Mouse (Mus musculus): ENCODE data around the gene Sertad1.

Gene Sertad1

DNA sequence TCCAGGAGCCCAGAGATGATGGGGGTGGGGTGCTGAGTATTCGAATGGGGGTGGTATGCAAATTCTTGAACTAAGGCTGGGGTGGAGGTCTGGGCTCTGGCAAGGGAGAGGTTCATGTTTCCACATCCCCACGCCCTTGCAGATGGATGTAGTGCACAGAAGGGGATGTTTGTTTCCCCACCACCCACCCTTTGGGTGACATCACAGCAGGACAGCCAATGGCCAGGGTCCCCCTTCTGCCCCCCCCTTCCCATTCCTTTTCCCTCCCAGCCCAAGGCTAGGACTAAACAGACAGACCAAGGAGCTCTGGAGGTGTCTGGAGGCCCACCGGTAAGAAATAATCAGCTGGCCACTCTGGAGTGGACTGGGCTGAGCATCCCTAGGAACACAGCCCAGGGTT is 12.3 kb downstream of the Sertad1 start, which contains the start of gene Prx:
TSS of gene Prx (plus strand) at position 289 of the 400 bp plus-strand sequence.
- DNase-seq (ENCODE audit: low read depth) = no peak

DNA sequence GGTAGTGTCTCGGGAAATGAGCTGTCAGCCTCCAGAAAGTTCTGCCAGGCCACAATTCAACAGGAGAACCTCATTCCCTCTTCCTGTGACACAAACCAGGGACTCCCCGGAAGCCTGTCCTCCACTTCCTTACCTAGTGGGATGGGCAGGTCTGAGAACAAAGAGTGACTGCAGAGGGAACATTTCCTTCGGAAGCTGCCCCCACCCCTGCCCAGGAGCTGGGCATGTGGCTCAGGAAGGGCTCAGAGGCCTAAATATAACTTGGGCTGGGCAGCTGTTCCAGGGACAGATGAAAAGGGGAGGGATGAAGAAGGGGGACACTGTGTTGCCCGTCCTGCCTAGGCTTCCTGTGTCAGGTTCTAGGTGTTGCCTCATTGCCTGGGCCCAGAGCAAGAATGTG is 14.9 kb downstream of the Sertad1 start:
- DNase-seq (ENCODE audit: low read depth) = no peak

GRCm38 (mm10) chr7:27506765-27507370 is 20.2 kb downstream of the Sertad1 start:
- DNase-seq (ENCODE audit: low read depth) = peak; percentile 83

DNA sequence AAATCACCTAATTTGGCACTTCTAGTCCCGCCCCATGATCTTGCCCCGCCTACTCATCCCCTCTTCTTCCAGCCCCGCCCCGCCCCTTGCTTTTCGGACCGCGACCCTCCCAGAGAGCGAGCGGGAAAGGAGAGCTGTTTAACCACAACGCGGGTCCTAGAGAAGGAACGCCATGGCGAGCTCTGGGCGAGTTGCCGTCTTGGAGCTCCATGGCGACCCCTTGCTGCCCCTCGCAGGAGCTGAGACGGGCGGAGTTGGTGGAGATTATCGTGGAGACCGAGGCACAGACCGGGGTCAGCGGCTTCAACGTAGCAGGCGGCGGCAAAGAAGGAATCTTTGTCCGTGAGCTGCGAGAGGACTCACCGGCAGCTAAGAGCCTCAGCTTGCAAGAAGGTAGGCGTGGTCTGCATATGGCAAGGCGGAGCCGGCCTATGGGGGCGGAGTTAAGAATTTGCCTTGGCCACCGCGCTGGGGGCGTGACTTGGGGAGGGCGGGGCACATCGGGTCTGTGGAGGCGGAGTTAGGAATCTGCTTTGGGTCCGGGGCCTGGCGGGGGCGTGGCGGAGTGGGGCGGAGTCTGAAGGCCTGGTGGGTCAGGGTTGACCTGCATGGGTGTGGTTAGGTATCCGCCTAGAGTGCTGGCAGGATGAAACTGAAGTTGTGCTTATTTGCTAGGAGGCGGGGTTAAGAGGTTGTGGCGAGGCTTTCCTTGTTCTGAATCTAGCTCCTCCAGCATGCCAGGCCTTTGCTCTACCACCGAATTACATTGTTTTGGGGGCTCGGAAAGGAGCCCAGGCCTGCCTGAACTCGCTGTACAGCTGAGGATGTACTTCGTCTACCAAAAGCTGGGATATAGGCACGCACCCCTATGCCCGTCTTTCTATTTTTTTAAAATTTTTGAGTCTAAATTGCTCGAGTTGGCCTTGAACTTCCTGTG is 21.3 kb downstream of the Sertad1 start:
- peak; percentile 99 for DNase-seq (ENCODE audit: low read depth)

GRCm38 (mm10) chr7:27508648-27509005 is 21.9 kb downstream of the Sertad1 start:
- peak; percentile 84 for DNase-seq (ENCODE audit: low read depth)

- DNase-seq (ENCODE audit: low read depth) = no peak
Observed at GRCm38 (mm10) chr7:27510809-27511208, 24.1 kb downstream of the Sertad1 start.

GRCm38 (mm10) chr7:27514961-27515360 is 28.3 kb downstream of the Sertad1 start:
- DNase-seq (ENCODE audit: low read depth) = no peak

GRCm38 (mm10) chr7:27518314-27518713 is 31.6 kb downstream of the Sertad1 start:
- no peak for DNase-seq (ENCODE audit: low read depth)

- no peak for DNase-seq (ENCODE audit: low read depth)
Observed at GRCm38 (mm10) chr7:27520104-27520503, 33.4 kb downstream of the Sertad1 start.

DNA sequence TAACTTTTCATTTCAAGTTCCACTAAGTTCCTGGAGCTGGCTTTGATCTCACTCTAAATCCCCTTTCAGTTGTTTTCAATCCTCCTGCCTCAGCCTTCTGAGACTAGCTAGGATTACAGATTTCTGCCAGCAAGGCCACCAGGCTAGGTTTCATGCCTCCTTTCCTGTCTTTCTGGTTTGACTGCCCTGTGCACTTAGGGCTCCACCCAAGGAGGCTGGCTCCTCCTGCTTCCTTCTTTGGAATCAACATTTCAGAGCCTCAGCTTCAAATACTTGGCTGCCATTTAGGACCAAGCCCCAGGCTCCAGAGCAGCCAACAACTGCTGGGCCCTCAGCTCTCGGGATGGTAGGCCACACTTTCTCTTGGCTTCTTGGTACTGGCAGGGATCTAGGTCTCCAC is 33.9 kb downstream of the Sertad1 start:
- DNase-seq (ENCODE audit: low read depth) = peak; percentile 12

GRCm38 (mm10) chr7:27522967-27523366 is 36.3 kb downstream of the Sertad1 start, which contains the start of gene Hipk4:
Gene Hipk4, plus strand, starts transcription at chr7:27523267.
- DNase-seq (ENCODE audit: low read depth) = no peak

DNA sequence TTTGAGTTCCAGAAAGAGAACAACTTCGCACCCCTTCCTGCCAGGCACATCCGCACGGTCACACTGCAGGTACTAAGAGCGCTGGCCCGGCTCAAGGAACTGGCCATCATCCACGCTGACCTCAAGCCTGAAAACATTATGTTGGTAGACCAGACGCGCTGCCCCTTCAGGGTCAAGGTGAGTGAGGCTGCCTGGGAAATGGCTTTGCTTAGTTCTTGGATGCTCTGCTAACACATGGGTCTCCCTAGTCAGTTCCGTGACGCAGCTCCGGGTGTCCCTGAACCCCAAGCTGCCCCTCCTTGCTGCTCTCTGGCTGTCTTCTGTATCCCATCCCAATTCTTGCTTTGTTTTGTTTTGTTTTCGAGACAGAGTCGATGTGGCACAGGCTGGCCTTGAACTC is 37.1 kb downstream of the Sertad1 start:
- DNase-seq (ENCODE audit: low read depth) = no peak

- peak; percentile 96 for DNase-seq (ENCODE audit: low read depth)
Observed at GRCm38 (mm10) chr7:27526039-27526827, 39.5 kb downstream of the Sertad1 start.

DNA sequence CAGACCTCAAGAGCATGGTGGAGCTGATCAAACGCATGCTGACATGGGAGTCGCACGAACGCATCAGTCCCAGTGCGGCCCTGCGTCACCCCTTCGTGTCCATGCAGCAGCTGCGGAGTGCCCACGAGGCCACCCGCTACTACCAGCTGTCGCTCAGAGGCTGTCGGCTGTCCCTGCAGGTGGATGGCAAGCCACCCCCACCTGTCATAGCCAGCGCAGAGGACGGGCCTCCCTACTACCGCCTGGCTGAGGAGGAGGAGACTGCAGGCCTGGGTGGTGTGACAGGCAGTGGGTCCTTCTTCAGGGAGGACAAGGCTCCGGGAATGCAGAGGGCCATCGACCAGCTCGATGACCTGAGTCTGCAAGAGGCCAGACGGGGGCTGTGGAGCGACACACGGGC is 42.4 kb downstream of the Sertad1 start:
- no peak for DNase-seq (ENCODE audit: low read depth)

- DNase-seq (ENCODE audit: low read depth) = no peak
Observed at GRCm38 (mm10) chr7:27530937-27531336, 44.2 kb downstream of the Sertad1 start.

GRCm38 (mm10) chr7:27531707-27532106 is 45.0 kb downstream of the Sertad1 start:
- no peak for DNase-seq (ENCODE audit: low read depth)

DNA sequence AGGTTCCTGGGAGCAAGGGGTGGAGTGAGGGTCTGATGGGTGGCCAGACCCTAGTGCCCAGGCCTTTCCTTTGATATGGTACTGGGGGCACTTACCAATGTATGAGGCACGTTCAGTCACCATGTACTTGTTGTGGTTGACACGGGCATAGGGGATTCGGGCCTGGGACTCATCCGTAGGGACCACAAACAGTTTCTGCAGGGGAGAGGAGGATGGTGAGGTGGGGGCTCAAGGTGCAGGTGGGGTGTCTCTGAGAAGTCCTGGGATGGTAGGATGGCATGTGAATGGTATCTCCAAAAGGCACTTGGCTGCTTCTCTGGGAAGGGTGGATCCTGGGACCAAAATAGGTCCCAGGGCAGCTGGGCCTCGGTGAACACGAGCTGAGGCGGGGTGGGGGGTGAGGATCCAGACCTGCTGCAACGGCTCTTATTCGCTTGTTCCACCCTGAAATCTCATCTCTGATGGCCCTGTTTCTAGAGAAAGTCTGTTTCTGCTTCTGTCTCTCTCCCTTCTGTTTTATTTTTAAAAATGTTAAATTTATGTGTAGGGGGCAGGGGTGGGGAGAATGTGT is 45.9 kb downstream of the Sertad1 start:
- no peak for DNase-seq (ENCODE audit: low read depth)

- no peak for DNase-seq (ENCODE audit: low read depth)
Observed at GRCm38 (mm10) chr7:27535386-27535785, 48.7 kb downstream of the Sertad1 start.

DNA sequence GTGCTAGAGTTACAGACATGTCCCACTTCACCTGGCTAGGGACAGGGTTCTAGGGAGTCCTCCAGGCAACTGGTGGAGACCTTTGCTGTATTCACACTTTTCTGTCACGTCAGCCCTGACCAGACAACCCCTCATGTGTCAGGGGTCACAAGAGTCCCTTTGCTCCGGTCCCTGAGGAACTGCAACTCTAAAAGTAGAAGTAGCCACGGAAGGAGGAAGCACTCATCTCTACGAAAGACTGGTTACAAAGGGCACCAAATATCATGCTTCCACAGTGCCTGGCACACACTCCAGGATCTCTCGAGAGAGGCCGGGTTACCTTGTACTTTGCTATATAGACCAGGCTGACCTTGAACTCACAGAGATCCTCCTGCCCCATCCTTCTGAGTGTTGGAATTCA is 49.9 kb downstream of the Sertad1 start:
- DNase-seq (ENCODE audit: low read depth) = no peak

- no peak for DNase-seq (ENCODE audit: low read depth)
Observed at GRCm38 (mm10) chr7:27537998-27538397, 51.3 kb downstream of the Sertad1 start.

DNA sequence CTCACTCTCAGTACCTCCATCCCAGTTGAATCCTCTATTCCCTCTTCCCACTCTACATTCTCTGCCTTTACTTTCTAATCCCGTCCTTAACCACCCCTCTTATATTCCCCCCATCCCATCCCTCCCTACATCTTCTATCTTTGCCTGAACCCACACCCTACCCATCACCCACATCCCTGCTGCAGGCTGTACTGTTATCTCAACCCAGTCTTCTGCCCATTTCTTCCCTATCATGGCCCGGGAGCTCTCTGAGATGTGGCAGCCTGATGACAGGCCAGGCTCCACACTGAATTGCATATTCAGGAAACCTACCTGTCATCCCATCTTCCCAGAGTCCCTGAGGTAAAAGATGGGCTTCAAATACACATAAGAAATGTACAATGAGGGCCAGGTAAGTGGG is 52.1 kb downstream of the Sertad1 start:
- DNase-seq (ENCODE audit: low read depth) = no peak

Data from NIH3T3 (cell line).